Mouse (Mus musculus): ENCODE data around the gene Syn3.

DNA sequence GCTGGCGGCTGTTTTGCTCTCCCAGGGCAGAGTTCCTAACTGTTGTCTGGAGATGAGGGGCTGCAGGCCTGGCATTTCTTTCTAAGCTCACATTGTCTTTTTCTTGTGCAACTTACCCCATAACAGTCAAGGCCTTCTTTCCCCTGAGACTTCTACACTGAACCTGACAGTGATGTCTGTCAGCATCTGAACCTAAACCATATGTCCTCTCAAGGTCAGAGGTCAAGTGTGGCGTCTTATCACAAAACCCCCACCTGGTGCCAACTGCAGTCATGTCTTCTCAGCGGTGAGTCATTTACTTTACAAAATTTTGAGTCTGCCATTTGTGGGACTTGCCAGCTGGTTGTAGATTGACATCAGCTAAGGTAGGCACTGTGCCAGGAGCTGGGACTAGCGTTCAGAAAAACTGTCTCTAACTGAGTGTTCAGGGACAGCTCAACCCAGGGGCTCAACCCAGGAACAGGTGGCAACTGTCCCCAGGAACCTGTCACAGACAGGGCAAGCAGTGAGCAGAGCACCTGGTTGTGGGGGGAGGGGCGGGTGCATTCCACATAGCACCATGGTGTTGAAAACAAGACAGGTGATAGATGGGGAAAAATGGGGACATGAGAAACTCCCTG lies 110.8 kb downstream of the Syn3 start:
- TF ChIP-seq POLR2A (IDR thresholded peaks at IDR 0.05; ENCODE audit: low read depth, low read length), result no peak
- no peak for TF ChIP-seq CTCF (IDR thresholded peaks at IDR 0.05; ENCODE audit: extremely low read depth, insufficient read depth, insufficient read length, insufficient replicate concordance)
